Mouse (Mus musculus) liver, adult 2 months (tissue): ENCODE data around the gene Cdipt.

Experiments
- CTCF ChIP-seq: fragments of 200-500 bp; IDR thresholded peaks from 2 replicates; pipeline ENCODE4 v1.5.1; 2011; ENCODE audit warnings: low read depth, low read length, control low read depth
- POLR2A ChIP-seq: fragments of 200-500 bp; IDR thresholded peaks from 2 replicates; pipeline ENCODE4 v1.6.1; 2011; ENCODE audit warnings: low read length, control low read depth; ENCODE audit not compliant: insufficient read depth; ENCODE audit errors: extremely low read depth

GRCm38 (mm10) chr7:126967361-126967760, 8.4 kb upstream of the Cdipt start:
- TF ChIP-seq CTCF (no peak), POLR2A (no peak)
